In the genomic region with DNA sequence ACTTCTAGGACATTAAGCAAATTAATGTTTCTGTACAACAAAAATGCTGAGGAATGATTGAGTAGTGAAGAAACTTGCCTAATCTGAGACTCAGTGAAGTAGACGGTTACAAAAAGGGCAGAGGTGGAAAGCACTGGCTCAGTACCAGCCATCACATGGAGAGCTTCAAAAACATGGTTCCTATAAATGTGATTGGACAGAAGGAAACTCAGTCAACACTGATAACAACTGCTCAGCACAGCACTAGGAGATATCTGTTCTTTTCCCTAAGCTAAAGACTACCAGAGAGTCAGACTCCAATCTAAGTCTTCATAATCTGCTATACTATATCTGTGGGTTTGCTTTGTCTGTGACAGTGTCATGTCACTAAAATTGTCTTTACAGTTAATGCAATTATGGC, we compare ENCODE assay signal across 34 mouse cellular contexts. TPM values are rescaled to one million over a fixed set of nuclear protein-coding genes. Genes with fewer than 3 reads are reported as not detected.
"Had no signal": no experiment of that assay in that cellular context is flagged by ENCODE, and none has a peak within 500 bp of the region (broad histone marks: within the 10 kb centered on the region; RNA-seq: fewer than 3 reads in every experiment).

No protein-coding gene starts in this region.

- H3K27me3 ChIP-seq: heart, embryonic 12.5 days; heart, embryonic 13.5 days; heart, embryonic 15.5 days; hindbrain, embryonic 12.5 days; hindbrain, embryonic 13.5 days; hindbrain, embryonic 15.5 days; intestine, embryonic 15.5 days; kidney, embryonic 15.5 days had no signal

- H3K4me1 ChIP-seq: heart, embryonic 10.5 days; heart, embryonic 12.5 days; heart, embryonic 13.5 days; heart, embryonic 15.5 days; hindbrain, embryonic 10.5 days; hindbrain, embryonic 12.5 days; hindbrain, embryonic 13.5 days; hindbrain, embryonic 15.5 days; intestine, embryonic 15.5 days; kidney, embryonic 15.5 days had no signal

- H3K4me3 ChIP-seq: heart, embryonic 10.5 days; heart, embryonic 12.5 days; heart, embryonic 13.5 days; heart, embryonic 15.5 days; hindbrain, embryonic 10.5 days; hindbrain, embryonic 12.5 days; hindbrain, embryonic 13.5 days; hindbrain, embryonic 15.5 days; intestine, embryonic 15.5 days; kidney, embryonic 15.5 days; layer of hippocampus, adult 2 months; left cerebral cortex, adult 2 months had no signal

- DNase-seq: heart, postnatal 10 days; heart, postnatal 14 days; heart, postnatal 36 days; heart, postnatal 4 days; kidney, adult 11 months; kidney, adult 18-20 months; kidney, adult 2 months; kidney, adult 8-10 months; kidney, adult 9 months; kidney, postnatal 10 days; kidney, postnatal 14 days; kidney, postnatal 25 days; kidney, postnatal 4 days; layer of hippocampus, adult 9-11 months; layer of hippocampus, postnatal 36 days had no signal

- H3K27ac ChIP-seq: heart, embryonic 10.5 days; heart, embryonic 13.5 days; heart, embryonic 15.5 days; hindbrain, embryonic 10.5 days; hindbrain, embryonic 12.5 days; hindbrain, embryonic 13.5 days; hindbrain, embryonic 14.5 days; hindbrain, embryonic 15.5 days; hindbrain, postnatal 0 days; intestine, embryonic 15.5 days; kidney, embryonic 15.5 days; layer of hippocampus, adult 2 months; left cerebral cortex, adult 2 months had no signal

- H3K9ac ChIP-seq: heart, embryonic 12.5 days; heart, embryonic 13.5 days; heart, embryonic 15.5 days; hindbrain, embryonic 12.5 days; hindbrain, embryonic 13.5 days; hindbrain, embryonic 14.5 days; hindbrain, embryonic 15.5 days; intestine, embryonic 15.5 days; kidney, embryonic 15.5 days had no signal

- H3K4me2 ChIP-seq: heart, embryonic 11.5 days; heart, embryonic 12.5 days; heart, embryonic 13.5 days; heart, embryonic 15.5 days; hindbrain, embryonic 12.5 days; hindbrain, embryonic 13.5 days; hindbrain, embryonic 14.5 days; hindbrain, embryonic 15.5 days; intestine, embryonic 15.5 days; kidney, embryonic 15.5 days had no signal

- ATAC-seq: hindbrain, embryonic 16.5 days; hindbrain, postnatal 0 days; inflammation-experienced regulatory T-cells, adult 6 months; intestine, embryonic 15.5 days; intestine, embryonic 16.5 days; intestine, postnatal 0 days had no signal

- H3K36me3 ChIP-seq: heart, embryonic 10.5 days; heart, embryonic 12.5 days; heart, embryonic 13.5 days; heart, embryonic 15.5 days; hindbrain, embryonic 10.5 days; hindbrain, embryonic 12.5 days; hindbrain, embryonic 13.5 days; hindbrain, embryonic 15.5 days; intestine, embryonic 15.5 days; kidney, embryonic 15.5 days had no signal

- H3K9me3 ChIP-seq: heart, embryonic 10.5 days; heart, embryonic 12.5 days; heart, embryonic 13.5 days; heart, embryonic 15.5 days; hindbrain, embryonic 10.5 days; hindbrain, embryonic 12.5 days; hindbrain, embryonic 13.5 days; hindbrain, embryonic 15.5 days; intestine, embryonic 15.5 days; kidney, embryonic 15.5 days had no signal

RNA-seq across cellular contexts. Expression of a gene that starts 25.2 kb away (rescaled TPM):
- polyA plus RNA-seq: inflammation-experienced regulatory T-cells, adult 6 months had no signal
